Comparison of ENCODE assay signal across 8 mouse cellular contexts in genomic region chr7:132735145-132735544, GRCm38 (mm10).
DNase-seq lines count a peak whose midpoint lies in the region; ATAC-seq and TF ChIP-seq lines count a peak whose summit lies in the region.

No protein-coding gene starts in this region.

- TF ChIP-seq CTCF in liver, embryonic 14.5 days (IDR thresholded peaks at IDR 0.05; ENCODE audit: low read depth) = peak; percentile 87

- peak overlapping the region; percentile 39; the same call in 1 of the 2 replicates for H3K27ac ChIP-seq in liver, embryonic 14.5 days
- no peak overlapping the region for H3K27ac ChIP-seq in hindbrain, embryonic 13.5 days

- no peak overlapping the region for H3K4me2 ChIP-seq in liver, embryonic 14.5 days (ENCODE audit: low read depth)
- no peak overlapping the region for H3K4me2 ChIP-seq in hindbrain, embryonic 13.5 days

- intact Hi-C loops in heart, postnatal 14 days (cut with DNase I) = loop anchor here (5.0 kb wide), 3 partner anchors 42 to 117 kb away; partner anchors contain the start of gene Eef1akmt2

- H3K4me3 ChIP-seq in liver, embryonic 14.5 days (ENCODE audit: insufficient read depth in 1 of 2, low read depth in 2 of 2, low read length in 2 of 2) = no peak overlapping the region
- no peak overlapping the region for H3K4me3 ChIP-seq in hindbrain, embryonic 13.5 days

- no peaks in the 10 kb centered on the region for H3K9me3 ChIP-seq in liver, embryonic 14.5 days (ENCODE audit: control insufficient read depth, low read length)
- H3K9me3 ChIP-seq in hindbrain, embryonic 13.5 days = no peaks in the 10 kb centered on the region

- peak; percentile 39 for ATAC-seq in liver, embryonic 14.5 days (ENCODE audit: insufficient read depth)
- no peak for ATAC-seq in hindbrain, embryonic 13.5 days (ENCODE audit: low FRiP score)

- H3K36me3 ChIP-seq in liver, embryonic 14.5 days (replicated peaks; ENCODE audit: control insufficient read depth, insufficient read depth, low read depth) = peaks cover 16% of the 10 kb centered on the region
- H3K36me3 ChIP-seq in hindbrain, embryonic 13.5 days = no peaks in the 10 kb centered on the region

- peaks cover 44 to 50% of the 10 kb centered on the region in 2 experiments for H3K4me1 ChIP-seq in liver, embryonic 14.5 days (replicated peaks; ENCODE audit: control insufficient read depth in 2 of 2, insufficient read depth in 2 of 2, low read length in 1 of 2)
- peaks cover 59% of the 10 kb centered on the region for H3K4me1 ChIP-seq in hindbrain, embryonic 13.5 days (replicated peaks)

- no peak overlapping the region for H3K9ac ChIP-seq in liver, embryonic 14.5 days (replicated peaks)
- H3K9ac ChIP-seq in hindbrain, embryonic 13.5 days = no peak overlapping the region

- 0 out of 2 replicates have a peak, but pooled peaks have one; percentile 17 for TF ChIP-seq EP300 in liver, embryonic 14.5 days (IDR thresholded peaks at IDR 0.05; ENCODE audit: low read depth)

- WGBS in liver, embryonic 14.5 days (ENCODE audit: insufficient replicate concordance) = 3% methylated on average over 5 of the region's 5 CpGs
- WGBS in hindbrain, embryonic 13.5 days = 66% methylated on average over 5 of the region's 5 CpGs

- no peaks in the 10 kb centered on the region for H3K27me3 ChIP-seq in liver, embryonic 14.5 days (ENCODE audit: control insufficient read depth, insufficient read depth, low read length)
- H3K27me3 ChIP-seq in hindbrain, embryonic 13.5 days = no peaks in the 10 kb centered on the region

- DNase-seq in urinary bladder, postnatal 25 days (ENCODE audit: low spot score) = peak; percentile 42
- no peak for DNase-seq in urinary bladder, adult 18-20 months (ENCODE audit: low spot score in 2 of 2)
- DNase-seq in c-Kit-positive CD71-positive TER-119-positive erythroid progenitor cells, embryonic 14.5 days (ENCODE audit: low spot score) = peak; percentile 72
- DNase-seq in heart, postnatal 14 days = peak; percentile 65 to 74
- peak; percentile 59 to 73 (median 63) for DNase-seq in liver, embryonic 14.5 days (ENCODE audit: low read depth in 3 of 3, low spot score in 3 of 3)
- DNase-seq in spleen, postnatal 14 days (ENCODE audit: low spot score in 2 of 2) = peak; percentile 71 to 80
- DNase-seq in right cerebral cortex, postnatal 25 days = no peak

Comparison
In these comparisons a context has a peak if more than half of its experiments do, and no peak if none do; other contexts are left out.
1. DNase-seq: peak in urinary bladder, postnatal 25 days (single experiment), c-Kit-positive CD71-positive TER-119-positive erythroid progenitor cells, embryonic 14.5 days (single experiment), heart, postnatal 14 days (2 of 2), liver, embryonic 14.5 days (3 of 3) and spleen, postnatal 14 days (2 of 2); none in urinary bladder, adult 18-20 months (0 of 2) and right cerebral cortex, postnatal 25 days (single experiment).